Mouse (Mus musculus): Measurements from ENCODE around the gene Btnl6.

DNA sequence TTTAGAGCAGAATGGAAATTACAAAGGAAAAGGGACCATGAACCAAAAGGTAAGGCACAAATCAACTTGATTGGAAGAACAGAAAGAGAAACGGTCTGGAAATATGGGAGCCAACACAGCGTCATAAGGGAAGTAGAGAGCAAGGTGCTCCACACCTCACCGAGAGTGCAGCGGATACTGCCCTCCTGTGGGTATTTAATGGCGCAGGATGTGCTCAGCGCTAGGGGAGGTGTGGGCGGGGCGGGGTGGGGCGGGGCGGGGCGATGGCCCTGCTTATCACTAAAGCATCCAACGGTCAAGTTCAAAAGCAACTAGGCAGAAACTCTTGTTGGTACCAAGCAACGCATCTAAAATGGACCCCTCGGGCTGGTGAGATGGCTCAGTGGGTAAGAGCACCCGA lies 42.7 kb upstream of the Btnl6 start:
- no peak for TF ChIP-seq CTCF (IDR thresholded peaks at IDR 0.05; ENCODE audit: low read depth, low read length)
- no peak for TF ChIP-seq POLR2A (IDR thresholded peaks at IDR 0.05; ENCODE audit: extremely low read depth, insufficient read depth, low read length)

All from liver, adult 2 months (tissue).